Mouse (Mus musculus): ENCODE measurements around the gene Gm9821.

The Gm9821 gene

GRCm38 (mm10) chr2:91945483-91945882, at the start of gene Gm9821:
Gene Gm9821 (plus strand): TSS chr2:91945703.
- no peak for DNase-seq (ENCODE audit: extremely low spot score, low read depth, low spot score)

DNA sequence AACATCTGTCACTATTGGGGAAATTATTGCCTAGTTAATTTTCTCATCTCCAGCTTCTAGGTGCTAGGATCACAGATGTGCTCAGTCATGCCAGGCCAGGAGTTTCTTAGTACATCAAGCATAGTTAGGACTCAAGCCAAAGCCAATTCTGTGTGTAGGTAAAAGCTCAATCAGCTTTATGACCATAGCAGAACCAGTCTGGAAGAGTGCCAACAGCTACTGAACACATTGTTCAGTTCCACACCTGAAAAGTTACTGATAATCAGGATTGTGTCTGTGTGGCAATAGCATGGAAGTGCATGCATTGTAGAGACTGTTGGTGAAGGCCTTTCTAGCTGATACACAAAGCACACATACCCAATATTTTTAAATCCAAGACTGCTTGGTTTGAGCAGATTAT, 47.5 kb upstream of the Gm9821 start:
- DNase-seq (ENCODE audit: extremely low spot score, low read depth, low spot score), result no peak

GRCm38 (mm10) chr2:91899141-91899540, 46.4 kb upstream of the Gm9821 start:
- DNase-seq (ENCODE audit: extremely low spot score, low read depth, low spot score), result no peak

GRCm38 (mm10) chr2:91900431-91900830, 45.1 kb upstream of the Gm9821 start:
- no peak for DNase-seq (ENCODE audit: extremely low spot score, low read depth, low spot score)

DNA sequence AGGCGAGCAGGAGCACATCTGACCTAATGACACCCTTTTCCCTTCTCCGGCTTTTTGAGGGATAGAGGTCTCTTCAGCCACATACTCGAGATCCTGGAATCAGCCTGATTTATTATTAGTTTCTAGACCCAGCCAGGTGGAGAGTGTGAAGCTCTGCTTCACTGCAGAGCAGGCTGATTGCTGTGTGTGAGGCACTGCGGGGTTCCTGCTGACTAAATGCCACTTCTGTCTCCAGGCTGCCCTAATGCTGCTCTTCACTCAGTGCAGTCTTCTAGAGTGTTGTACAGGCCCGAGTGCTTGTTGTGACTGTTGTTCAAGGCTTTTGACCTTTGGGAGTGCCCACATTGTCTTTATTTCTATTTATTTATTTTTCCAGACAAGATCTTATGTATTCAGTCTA, 43.2 kb upstream of the Gm9821 start:
- no peak for DNase-seq (ENCODE audit: extremely low spot score, low read depth, low spot score)

DNA sequence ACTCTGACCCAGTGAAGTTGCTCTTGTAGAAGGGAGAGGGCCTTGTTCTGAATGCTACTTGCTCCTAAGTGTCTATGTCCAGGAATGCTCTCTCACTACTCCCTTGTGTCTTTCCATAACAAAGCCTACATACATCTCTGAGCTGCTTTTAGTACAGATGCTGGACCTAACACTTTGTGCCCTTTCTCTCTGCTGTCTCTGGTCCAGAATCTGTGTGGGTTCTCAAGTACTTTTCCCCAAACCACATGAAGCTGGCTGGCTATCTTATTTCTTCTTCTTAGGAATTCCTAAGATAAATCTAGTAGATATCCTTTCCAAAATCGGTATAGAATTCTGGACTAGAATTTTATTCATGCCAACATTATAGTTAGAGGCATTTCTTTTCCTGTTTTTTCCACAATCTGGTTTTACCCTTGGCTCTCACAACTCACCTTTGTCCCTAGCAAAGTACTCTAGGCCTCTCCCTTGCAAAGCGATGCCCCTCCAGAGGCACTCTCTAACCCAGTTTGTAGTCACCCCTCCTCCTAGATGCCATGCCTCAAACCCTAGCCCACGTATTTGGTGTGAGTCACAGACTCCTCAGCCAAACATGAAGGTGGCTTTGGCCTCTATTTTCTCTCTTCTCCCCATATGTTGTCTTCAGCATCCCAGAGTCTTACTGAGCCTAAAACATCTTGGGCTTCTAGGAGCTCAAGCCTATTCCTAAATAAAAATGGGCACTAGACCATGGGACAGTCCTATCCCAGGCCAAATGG, 42.2 kb upstream of the Gm9821 start:
- DNase-seq (ENCODE audit: extremely low spot score, low read depth, low spot score), result no peak

DNA sequence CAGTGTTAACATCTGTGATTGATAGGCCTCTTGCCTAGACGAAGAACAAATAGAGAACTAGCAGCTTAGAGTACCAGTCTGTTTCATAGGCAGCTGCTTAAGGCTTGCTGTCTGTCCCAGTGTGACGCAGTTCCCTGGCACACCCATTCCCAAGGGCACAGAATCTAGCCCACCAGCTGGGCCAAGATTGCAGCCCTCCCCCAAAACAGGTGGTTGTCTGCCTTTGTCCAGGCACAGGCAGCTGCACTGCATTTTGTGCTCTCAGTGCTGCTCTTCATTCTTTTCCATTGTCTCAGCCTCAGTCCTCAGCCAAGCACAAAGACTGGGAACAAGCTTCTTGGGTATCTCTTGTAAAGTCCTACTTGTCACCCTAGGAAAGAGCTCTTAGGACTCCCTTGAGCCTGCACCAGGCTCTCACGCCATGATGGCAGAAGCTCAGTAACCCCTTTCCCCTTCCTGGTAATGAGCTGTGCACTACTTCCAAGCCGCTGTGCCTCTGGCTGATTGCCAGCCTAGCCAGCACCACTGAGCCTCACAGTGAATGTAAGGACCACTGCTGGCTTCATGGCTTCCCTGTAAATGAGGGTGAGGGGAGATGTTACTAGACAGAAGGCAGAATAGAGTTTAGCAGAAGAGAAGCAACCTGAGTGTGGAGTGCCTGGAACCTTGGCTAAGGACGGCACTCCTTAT, 40.7 kb upstream of the Gm9821 start:
- DNase-seq (ENCODE audit: extremely low spot score, low read depth, low spot score), result no peak

GRCm38 (mm10) chr2:91906141-91906540, 39.4 kb upstream of the Gm9821 start:
- no peak for DNase-seq (ENCODE audit: extremely low spot score, low read depth, low spot score)

DNA sequence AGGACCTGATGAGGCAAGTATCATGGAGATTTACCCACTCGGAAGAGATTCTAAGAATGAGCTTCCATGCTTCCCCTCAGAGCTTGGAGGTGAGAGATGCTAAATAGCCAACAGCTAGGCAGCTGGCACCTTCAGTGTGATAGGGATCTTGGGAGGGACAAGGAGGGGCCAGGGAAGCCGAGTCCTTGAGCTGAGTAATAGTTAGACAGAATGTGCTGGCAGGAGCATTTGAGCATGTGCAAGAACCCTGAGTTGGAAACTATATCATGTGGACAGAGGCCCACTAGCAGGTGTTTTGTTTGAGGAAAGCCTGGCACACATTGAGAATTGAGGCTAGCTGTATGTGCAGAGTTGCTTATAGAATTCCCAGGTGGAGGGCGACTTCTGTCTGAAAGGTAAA, 32.9 kb upstream of the Gm9821 start:
- DNase-seq (ENCODE audit: extremely low spot score, low read depth, low spot score), result no peak

DNA sequence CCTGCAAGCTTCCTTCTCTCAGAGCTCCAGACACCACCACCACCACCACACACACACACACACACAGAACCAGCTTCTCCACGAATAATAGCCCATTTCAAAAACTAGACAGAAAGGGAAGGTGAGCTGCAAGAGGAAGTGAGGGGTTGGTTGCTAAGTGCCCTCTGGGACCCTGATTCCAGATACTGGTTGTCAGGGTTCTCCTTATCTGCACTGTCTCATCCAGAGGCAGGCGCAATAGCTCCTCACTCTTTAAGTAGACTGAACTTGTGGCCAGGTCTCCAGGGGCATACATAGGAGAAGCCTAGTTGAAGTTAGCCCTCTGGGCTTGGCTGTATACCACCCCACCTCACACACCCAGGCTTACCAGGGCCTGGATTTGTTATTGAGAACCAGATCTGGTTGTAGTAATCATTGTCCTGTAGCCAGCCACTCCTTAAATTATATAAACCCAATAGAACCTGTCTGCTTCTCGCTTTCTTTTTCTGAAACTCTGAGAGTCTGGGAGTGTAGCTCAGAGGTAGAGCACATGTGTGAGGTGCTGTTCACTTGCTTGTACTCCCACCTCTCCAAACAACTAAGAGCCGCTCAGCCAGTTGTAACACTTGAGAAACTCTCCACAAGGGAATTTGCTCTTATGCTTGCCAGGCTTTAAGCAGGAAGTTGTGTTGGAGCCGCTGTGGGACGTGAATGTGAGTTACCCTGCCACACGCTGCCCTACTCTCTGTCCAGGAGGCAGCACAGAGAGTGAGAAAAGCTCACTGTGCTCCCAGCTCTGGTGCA, 32.0 kb upstream of the Gm9821 start:
- no peak for DNase-seq (ENCODE audit: extremely low spot score, low read depth, low spot score)

DNA sequence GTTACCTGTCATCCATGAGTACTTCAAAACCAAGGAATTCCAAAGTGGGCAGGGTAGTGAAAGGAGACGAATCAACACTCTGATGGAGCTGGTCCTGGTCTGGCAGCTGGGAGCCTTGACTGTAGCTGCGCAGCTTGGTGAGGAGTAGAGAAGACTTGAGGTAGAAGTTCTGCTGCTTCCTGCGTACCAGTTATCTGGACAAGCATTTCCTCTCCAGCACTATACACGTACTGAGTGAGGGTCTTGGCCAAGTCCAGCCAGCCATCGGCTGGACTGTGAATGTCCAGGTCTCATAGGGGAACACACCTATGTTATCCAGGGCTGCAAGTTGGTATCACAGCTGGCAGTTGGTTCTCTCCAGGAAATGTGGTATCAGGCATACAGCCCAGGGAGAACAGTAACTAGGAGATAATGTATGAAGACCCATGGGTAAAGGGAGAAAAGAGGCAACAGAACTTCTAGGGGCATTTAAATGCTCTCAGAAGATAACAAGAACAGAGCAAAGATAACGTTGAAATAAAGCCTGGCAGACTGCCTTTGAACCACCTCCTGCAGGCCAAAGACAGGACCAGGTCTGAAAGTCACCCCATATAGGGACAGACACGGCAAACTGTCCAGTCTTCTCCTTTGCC, 29.0 kb upstream of the Gm9821 start:
- no peak for DNase-seq (ENCODE audit: extremely low spot score, low read depth, low spot score)

DNA sequence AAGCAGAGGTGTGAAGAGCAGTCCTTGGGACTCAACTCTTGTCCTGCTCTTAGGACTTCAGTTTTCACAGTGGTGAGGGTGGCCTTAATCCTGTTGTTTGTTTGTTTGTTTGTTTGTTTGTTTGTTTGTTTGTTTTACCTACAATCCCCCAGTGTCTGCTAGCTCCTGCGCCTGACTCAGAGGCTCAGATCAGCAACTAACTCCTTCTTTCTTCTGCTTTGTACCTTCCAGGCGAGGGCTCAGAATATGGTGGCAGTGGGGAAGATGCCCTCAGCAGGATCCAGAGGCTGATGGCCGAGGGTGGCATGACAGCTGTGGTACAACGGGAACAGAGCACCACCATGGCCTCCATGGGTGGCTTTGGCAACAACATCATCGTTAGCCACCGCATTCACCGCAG, 28.4 kb upstream of the Gm9821 start:
- DNase-seq (ENCODE audit: extremely low spot score, low read depth, low spot score), result no peak

DNA sequence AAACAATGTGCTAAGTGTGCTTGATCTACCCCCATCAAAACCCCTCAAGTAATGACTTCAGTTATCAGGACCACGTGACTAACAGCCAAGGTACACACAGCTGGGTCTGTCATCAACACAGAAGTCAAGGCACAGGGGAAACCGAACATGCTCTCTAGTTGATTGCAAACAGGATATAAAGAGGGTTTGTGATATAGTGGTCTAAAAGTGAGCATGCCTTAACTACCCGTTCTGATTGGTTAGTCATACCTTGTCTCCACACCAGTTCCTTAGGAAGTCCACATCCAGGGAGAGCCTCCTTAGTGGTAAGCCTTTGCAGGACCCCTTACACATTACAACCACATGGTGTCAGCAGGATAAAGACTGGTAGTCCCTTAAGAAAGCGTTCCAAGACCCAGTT, 25.4 kb upstream of the Gm9821 start:
- DNase-seq (ENCODE audit: extremely low spot score, low read depth, low spot score), result no peak

GRCm38 (mm10) chr2:91921181-91921789, 24.2 kb upstream of the Gm9821 start:
- DNase-seq (ENCODE audit: extremely low spot score, low read depth, low spot score), result no peak

DNA sequence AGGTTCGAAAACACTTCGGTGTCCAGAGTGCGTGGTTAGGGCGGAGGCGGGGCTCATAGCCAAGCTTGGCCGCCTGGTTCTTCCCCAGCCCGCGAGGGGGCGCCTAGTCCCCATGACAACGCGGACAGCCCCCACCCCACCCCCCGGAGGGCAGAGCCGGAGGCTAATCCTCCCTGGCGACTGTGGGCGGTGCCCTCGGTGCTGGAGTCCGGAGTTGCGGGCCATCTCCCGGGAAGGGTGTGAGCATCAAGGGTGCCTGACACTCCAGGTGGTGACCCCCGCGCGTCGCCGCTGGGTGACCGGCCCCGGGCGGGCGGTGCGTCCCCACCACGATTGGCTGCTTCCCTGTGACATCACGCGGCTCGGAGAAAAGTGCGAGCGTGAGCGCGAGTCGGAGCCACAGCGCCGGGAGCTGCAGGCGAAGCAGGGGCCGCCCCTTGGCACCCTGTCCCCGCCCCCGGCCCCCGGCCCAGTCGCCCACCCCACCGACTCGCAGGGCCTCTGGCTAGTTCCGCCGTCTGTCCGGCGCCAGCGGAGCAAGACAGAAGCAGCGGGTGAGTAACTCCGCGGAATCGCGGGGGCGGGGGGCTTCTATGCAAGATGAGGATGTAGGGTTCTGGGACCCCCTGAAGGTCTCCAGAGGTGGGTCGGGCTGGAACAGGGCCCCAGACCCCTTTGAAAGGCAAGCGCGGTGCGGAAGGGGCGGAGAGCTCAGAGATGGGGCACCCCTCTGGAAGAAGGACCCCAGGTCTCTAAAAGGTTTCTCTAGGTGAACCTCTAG, 23.5 kb upstream of the Gm9821 start:
- DNase-seq (ENCODE audit: extremely low spot score, low read depth, low spot score), result no peak

DNA sequence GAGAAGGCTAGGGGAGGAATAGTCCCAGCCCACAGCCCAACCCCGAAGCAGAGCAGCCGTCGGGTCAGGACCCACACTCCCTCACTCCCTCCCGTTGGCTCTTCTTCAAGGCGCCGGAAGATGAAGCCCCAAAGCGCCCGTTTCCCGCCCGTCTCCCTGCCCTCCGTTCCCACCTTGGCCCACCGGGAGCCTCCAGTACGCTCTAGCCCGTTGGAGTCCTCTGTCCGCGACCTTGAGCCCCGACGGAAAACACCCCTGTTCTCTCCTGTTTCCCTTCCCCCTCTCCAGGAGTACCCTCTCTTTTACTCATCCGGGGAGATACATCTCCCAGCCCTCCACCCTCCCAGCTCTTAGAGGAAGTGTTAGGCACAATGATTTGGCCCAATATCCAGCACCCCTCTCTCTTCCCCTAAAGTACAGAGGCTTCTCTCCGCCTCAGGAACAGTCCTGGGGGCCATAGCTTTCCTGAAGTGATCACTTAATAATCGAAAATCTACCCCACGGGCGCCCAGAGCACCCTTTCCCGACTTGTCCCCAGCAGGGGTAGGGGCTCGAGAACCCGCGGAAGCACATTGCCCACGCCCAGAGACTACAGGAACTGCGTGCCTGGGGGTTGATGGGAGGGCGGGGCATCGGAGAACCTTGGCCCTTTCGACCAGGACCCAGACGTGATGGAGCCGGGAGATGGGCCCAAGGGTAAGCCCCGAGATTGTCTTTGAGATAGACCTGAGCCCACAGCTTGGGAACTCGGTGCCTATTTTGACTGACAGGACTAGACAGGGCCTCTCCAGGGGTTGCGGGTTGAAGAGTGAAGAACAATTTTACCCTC, 22.7 kb upstream of the Gm9821 start:
- no peak for DNase-seq (ENCODE audit: extremely low spot score, low read depth, low spot score)

DNA sequence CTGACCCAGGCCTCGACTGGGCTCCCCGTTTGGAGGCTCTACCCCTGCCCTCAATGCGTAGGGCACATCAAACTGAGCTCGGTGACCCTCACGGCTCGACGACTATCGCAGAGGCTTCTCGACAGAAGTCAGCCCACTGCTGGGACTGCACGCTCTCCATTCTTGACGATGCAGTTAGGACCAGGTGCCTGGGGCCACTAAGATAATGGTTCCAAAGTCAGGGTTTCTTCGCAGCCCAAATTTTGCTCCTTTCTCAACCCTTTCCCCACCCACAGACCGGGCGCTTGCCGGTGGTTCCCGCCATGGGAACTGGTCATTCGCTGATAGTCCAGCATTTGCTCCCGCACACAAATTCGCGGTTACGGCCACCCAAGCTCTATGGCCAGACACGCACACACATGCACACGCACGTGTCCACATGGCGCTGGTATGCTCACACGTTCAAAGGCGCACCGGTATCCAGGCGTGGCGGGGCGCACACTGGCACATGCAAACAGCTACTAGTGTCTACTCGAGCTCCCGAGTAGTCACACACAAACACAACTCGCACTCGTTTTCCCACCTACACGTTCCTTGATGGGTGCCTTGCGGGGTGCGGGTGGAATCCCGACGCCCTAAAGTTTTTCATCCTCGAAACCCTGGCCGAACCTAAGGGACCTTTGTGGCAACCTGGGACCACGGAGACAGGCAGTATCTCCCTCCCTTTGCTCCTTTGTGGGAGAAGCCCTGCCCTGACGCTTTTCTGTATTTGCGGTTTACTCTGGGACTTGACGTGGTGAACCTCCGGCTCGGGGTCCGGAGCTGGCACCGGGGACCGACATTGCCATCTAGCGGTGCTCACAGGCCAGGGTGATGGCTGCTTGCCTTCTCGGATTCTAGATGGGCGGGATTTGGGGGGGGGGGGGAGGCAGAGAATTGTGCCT, 21.8 kb upstream of the Gm9821 start:
- DNase-seq (ENCODE audit: extremely low spot score, low read depth, low spot score), result no peak

GRCm38 (mm10) chr2:91924726-91925125, 20.8 kb upstream of the Gm9821 start:
- DNase-seq (ENCODE audit: extremely low spot score, low read depth, low spot score), result no peak
